Mouse (Mus musculus) E14TG2a.4 (cell line): ENCODE measurements around the gene Apol7b.
"Not testable (repeated sequence)": the region's sequence is repeated elsewhere in the genome, so short reads cannot be mapped to it uniquely, and the experiment has no call there.

Source experiments
- CTCF ChIP-seq: conservative IDR thresholded peaks from 2 replicates; pipeline ENCODE4 v1.5.1; 2014; ENCODE audit warnings: low read length
- POU5F1 ChIP-seq: IDR thresholded peaks from 2 replicates; pipeline ENCODE4 v1.6.1; 2014; ENCODE audit warnings: low read length, borderline replicate concordance

DNA sequence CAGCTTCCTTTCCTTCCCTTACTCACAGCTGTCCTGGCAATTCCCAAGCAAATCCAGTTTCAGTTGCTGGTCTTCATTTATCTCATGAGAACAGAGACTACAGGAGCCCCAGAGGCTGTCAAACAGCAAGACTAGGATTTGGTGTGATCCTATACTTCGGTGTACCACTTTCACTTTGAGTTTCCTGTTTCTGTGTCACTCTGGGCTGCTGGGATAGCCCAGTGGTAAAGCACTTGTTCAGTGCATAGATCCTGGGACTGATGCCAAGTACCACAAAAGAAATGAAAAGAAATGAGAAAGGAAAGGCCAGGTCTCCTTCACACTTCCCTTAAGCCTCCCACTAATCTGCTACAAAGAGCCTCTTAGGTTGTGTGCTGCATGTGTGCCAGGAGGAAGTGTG lies 47.4 kb upstream of the Apol7b start:
- TF ChIP-seq CTCF, POU5F1: not testable (repeated sequence)
